Mouse (Mus musculus) brain, adult 2 months (tissue): ENCODE measurements at regions not wholly inside any gene's neighbourhood (a gene's known extent, or its start where the extent isn't known, plus 50 kb on each side); places are given as distances from the start of the nearest gene placed in this dataset.

Experiments
- DNase-seq: peaks from one replicate; pipeline ENCODE4 v3.0.0; 2011; ENCODE audit warnings: low read depth, low spot score

DNA sequence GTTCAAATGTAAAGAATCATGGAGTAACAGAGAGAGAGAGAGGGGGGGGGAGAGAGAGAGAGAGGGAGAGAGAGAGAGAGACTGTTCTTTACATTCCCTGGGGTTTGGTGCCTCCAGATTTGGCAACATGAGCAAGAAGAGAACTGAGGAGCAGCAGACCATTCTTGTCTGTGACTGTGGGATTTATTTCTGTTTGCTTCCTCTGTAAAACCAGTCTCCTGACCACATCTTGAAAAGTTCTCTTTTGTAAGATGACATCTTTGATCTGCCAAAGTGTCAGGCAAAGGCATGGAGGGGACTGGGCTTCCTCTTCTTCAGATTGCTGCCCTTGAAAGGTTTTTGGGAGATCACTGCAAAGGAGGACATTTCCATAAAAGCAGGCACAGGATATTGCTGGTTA lies 376.3 kb downstream of the Kcnj2 start:
- DNase-seq = no peak

DNA sequence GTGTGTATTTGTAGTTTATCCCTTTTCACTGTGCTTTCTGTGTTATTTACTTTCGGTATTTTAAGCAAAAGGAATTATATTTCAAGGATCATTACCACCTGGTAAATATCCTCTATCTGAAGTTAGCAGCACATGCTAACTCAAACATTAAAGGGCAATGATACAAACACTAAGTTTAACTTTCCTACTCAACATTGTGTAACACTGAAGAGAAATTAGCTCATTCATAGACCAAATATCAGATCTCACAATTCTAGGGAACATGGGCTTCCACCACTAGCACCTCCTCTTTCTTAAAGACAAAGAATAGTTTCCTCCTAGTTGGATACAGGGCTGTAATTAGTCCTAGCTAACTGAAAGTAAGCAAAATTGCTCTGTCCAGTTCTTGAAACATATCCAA lies 377.4 kb downstream of the Kcnj2 start:
- no peak for DNase-seq

DNA sequence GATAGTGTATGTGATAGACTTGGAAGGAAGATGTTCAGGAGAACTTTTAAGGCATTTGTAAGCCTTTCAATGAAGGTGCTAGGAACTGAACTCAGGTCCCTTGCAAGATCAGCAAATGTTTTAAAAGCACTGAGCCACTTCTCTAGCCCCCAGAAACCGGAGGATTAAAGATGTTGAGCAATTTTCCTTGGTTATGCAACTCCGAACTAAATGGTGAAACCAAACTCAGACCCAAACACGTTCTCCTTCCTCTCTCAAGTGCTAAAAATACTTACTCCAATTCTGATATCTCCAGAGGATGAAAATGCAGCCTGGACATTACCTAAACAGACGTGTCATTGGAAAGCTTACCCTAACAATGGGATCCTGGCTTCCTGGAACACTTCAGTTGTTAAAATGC lies 378.8 kb downstream of the Kcnj2 start:
- peak; percentile 18 for DNase-seq

DNA sequence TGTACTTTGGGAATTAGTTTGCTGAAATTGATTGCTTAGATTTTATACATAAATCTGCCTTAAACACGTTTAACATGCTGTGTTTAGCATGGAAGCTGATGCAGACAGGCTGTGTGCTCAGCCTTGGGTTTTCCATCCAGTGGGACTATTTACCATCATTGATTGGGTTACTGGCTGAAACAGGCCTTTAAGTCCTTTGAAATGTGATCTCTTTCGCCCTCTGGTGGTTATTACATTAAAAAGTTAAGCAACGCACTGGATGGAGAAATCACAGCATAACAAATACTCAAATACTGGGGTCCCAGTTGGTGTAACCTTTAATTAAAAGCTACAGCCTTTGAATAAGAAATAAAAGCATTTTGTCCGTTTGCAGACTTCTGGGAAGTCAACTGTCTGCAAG lies 379.8 kb downstream of the Kcnj2 start:
- peak; percentile 72 for DNase-seq

- DNase-seq = peak; percentile 37
Observed at GRCm38 (mm10) chr11:111450811-111451494, 385.0 kb downstream of the Kcnj2 start.

DNA sequence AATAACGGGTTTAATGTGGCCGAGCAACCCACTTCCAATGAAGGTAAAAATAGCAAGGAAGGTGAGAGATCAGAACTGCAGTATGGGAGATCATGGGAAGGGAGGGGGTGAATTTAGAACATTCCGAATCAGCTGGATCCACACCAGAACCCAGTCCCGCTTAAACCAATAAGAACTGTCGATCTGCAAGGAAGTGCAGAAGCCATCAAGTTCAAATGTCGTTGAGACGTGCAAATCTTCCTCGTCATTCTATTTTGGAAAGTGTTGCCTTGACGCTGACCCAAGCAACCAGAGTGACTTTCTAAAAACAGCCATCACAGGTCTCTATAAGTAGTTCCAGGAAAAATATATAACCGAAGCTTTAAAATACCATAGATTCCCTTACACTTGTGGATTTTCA lies 394.1 kb downstream of the Kcnj2 start:
- DNase-seq = no peak

- DNase-seq = no peak
Observed at GRCm38 (mm10) chr11:111484981-111485380, 419.0 kb downstream of the Kcnj2 start.

- peak; percentile 89 for DNase-seq
Observed at GRCm38 (mm10) chr11:111512471-111512870, 446.5 kb downstream of the Kcnj2 start.

DNA sequence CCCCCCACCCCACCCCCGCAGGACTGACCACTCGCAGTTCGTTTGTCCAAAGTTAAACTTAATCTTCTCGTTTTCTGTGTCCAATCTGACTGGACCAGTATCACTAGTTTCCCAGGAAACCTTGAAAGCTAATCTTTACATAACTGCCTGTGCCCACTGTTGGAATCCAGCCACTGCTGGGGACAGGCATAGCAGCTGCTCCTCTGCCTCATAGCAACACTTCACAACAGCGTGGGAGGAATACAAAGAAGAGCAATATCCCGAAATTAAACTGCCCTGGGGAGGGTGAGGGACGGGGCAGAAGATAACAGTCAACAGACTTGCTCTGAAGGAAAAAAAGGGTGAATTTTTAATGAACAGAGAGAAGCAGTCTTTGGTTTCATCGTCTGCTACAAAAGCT lies 456.8 kb downstream of the Kcnj2 start:
- DNase-seq = peak; percentile 90

GRCm38 (mm10) chr11:111523465-111523864 lies 457.5 kb downstream of the Kcnj2 start:
- peak; percentile 86 for DNase-seq

DNA sequence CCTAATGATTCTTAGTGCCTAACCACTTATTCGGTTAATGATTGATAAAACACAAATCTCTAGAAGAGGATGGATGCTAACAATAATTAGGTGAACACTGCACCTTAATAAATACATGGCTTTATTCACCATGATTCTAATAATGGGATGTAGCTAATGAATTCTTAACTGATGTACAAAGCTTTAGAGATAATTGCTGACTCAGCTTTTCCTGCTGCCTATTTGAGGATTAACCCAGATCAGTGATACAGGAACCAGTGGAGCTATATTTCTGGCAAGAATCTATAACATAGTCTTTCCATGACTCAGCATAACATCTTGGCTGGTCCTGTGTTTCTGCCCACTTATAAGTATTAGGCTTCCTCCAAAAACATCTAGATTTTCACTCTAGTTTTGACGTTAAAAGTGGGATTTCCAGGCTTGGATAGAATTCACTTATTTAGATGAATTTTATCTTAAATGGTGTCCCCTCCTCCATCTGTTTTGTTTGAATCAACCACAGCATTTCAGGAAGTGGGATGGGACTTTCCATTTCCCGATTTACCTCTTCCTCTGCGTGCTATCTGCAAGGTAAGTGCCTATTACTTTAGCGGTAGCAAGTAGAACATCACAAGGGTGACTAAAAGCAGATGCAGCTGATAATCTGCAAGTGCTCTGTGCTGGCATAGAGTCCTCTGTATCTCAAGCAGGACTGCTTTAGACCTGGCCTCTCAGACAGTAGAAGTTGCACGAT lies 460.2 kb downstream of the Kcnj2 start:
- no peak for DNase-seq

- DNase-seq = peak; percentile 75
Observed at GRCm38 (mm10) chr11:111529591-111529990, 463.6 kb downstream of the Kcnj2 start.

- no peak for DNase-seq
Observed at GRCm38 (mm10) chr11:111530912-111531311, 464.9 kb downstream of the Kcnj2 start.

- DNase-seq = peak; percentile 76
Observed at GRCm38 (mm10) chr11:111532457-111532856, 466.5 kb downstream of the Kcnj2 start.

DNA sequence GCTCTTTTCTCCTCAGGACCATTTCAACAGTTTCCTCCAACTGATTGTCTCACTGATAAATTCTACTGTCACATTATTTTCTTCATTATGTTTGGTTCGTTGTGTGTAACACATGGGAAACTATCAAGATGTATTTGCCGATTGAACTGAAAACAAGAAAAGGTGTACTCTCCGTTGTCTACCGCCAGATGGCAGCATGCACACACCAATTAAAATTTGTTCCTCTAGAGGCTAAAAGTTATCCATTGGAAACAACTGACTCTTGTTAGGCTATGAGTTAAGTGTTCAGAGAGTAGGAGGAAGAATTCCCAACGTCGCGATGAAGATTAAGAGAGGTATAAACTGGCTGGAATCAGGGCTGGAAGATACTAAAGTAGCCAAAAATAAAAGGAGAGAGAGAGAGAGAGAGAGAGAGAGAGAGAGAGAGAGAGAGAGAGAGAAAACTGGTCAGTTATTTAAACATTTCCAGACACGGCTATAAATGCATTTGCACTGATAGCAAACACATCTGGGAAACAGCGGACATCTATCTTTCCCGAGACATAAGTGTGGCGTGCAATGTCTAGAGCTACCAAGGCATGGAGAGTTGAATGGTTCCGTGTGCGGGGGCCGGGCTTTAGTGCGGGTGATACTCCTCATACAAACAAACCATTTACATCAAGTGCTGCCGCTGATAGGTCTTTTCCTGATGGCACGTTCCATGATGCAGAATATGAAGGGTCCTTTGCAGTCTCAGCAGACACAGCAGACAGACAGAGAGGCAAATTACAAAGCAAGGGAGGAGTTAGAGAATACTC lies 470.3 kb downstream of the Kcnj2 start:
- peak; percentile 82 for DNase-seq

GRCm38 (mm10) chr11:111537654-111538053 lies 471.7 kb downstream of the Kcnj2 start:
- peak; percentile 76 for DNase-seq

GRCm38 (mm10) chr11:111539960-111540359 lies 474.0 kb downstream of the Kcnj2 start:
- DNase-seq = no peak

GRCm38 (mm10) chr11:111545291-111545690 lies 479.3 kb downstream of the Kcnj2 start:
- no peak for DNase-seq

DNA sequence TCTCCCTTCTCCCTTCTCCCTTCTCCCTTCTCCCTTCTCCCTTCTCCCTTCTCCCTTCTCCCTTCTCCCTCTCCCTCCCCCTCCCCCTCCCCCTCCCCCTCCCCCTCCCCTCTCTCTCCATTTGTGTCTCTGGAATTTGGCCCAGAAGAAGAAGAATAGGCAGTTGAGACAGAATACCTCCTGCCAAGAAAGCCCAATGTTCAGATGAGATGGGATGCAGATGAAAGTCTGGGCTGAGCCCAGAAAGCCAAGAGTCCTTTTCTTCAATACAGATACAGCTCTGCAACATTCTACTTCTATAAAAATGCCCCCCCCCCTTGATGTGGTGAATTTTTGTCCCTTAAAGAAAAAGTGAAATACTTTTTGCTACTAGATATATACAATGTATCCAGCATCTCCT lies 489.2 kb downstream of the Kcnj2 start:
- DNase-seq = no peak

DNA sequence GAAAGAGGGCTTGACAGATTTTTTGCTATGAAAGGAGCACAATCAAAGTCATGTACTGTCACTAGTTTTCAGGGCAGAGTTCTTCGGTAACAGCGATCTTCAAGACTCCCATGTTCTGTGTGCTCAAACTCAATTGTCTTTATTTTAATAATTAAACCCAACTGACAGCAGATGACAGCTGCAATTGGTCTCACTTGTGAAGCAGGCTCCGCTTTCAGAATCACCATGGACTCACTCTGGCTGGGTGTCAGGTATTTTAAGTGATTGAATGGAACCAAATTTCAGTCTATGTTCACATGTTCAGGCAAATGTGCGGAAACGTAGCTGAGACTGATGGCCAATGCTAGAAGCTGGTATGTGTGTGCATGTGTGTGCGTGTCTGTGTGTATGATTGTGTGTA lies 489.7 kb downstream of the Kcnj2 start:
- no peak for DNase-seq

GRCm38 (mm10) chr11:111558302-111559140 lies 492.6 kb downstream of the Kcnj2 start:
- DNase-seq = no peak

GRCm38 (mm10) chr11:111563171-111563570 lies 497.2 kb downstream of the Kcnj2 start:
- no peak for DNase-seq
